Mouse (Mus musculus): ENCODE measurements around the gene Fryl. TPM values are rescaled to one million over a fixed set of nuclear protein-coding genes. Genes with fewer than 3 reads are reported as not detected.

Gene Fryl
- polyA plus RNA-seq, 1 experiment = 30.4 TPM

GRCm38 (mm10) chr5:73132998-73133832, 123.2 kb downstream of the Fryl start:
- Histone ChIP-seq H3K4me3 (replicated peaks) (peak overlapping the region; percentile 37), H3K27me3 (ENCODE audit: control insufficient read depth) (no peaks in the 10 kb centered on the region), H3K9me3 (ENCODE audit: control insufficient read depth, low read length) (no peaks in the 10 kb centered on the region), H3K4me1 (ENCODE audit: control insufficient read depth) (peaks cover 39% of the 10 kb centered on the region), H3K36me3 (ENCODE audit: control insufficient read depth) (peaks cover 96% of the 10 kb centered on the region)
- TF ChIP-seq GATA1 (IDR thresholded peaks at IDR 0.05; ENCODE audit: low read length) = no peak
- TF ChIP-seq TAL1 (IDR thresholded peaks at IDR 0.05; ENCODE audit: low read length) = no peak

GRCm38 (mm10) chr5:73130984-73131383, 125.4 kb downstream of the Fryl start:
- Histone ChIP-seq H3K4me3 (replicated peaks) (no peak overlapping the region), H3K36me3 (ENCODE audit: control insufficient read depth) (peaks cover 95% of the 10 kb centered on the region), H3K4me1 (ENCODE audit: control insufficient read depth) (peaks cover 37% of the 10 kb centered on the region), H3K27me3 (ENCODE audit: control insufficient read depth) (no peaks in the 10 kb centered on the region), H3K9me3 (ENCODE audit: control insufficient read depth, low read length) (no peaks in the 10 kb centered on the region)
- TF ChIP-seq TAL1 (IDR thresholded peaks at IDR 0.05; ENCODE audit: low read length) = no peak
- TF ChIP-seq GATA1 (IDR thresholded peaks at IDR 0.05; ENCODE audit: low read length) = no peak

DNA sequence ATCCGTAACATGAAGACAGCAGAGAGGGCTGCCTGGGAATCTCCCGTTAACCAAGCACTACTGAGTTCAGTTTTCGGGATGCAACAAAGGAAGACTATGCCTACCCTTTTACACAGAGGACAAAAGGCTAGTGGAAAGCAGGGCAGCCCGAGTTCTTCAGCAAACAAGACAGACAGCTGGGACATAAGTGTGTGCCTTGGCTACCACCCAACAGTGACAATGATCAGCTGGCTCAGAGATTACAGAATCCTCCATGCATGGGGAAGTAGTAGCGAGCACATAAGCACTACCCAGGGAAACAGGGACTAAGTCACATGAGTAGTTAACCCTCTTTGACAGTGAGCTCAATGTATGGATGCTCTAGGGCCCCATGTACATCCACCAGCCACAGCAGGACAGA, 126.5 kb downstream of the Fryl start:
- no peak for TF ChIP-seq TAL1 (IDR thresholded peaks at IDR 0.05; ENCODE audit: low read length)
- no peak for TF ChIP-seq GATA1 (IDR thresholded peaks at IDR 0.05; ENCODE audit: low read length)
- Histone ChIP-seq H3K36me3 (ENCODE audit: control insufficient read depth) (peaks cover 96% of the 10 kb centered on the region), H3K4me3 (replicated peaks) (no peak overlapping the region), H3K9me3 (ENCODE audit: control insufficient read depth, low read length) (no peaks in the 10 kb centered on the region), H3K4me1 (ENCODE audit: control insufficient read depth) (peaks cover 34% of the 10 kb centered on the region), H3K27me3 (ENCODE audit: control insufficient read depth) (no peaks in the 10 kb centered on the region)

DNA sequence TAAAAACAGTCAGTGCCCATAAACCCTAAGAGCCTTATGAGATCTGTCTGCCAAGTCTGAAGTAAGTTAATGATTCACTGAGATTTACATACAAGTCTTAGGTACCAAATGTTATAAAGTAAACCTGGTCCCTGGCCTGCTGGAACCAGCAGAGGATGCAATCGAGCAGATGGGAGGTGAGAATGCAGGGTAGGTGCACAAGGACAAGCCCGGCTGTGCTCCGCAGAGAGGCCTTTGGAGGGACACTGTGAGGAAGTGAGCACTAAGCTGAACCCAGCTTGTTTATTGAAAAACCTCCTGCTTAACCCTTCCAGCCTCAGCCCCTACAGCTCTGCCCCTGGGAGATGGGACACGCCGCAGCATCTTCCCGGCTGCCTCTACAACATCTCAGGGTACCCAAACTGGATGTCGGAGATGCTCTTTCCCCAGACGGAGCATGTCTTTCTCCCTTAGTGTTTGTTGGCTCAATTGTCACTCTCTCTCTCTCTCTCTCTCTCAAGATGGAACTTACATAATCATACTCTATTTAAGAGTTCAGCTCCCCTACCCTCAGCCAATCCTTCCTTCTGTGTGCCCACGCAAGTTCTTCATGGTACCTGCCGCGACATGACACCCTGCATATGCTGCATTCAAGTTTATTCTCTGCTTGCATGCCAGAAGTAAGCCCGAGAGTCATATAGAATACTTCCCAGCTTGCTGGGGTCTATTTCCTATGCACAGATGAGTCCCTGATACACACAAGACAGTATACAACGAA, 136.3 kb downstream of the Fryl start:
- TF ChIP-seq TAL1 (IDR thresholded peaks at IDR 0.05; ENCODE audit: low read length) = no peak
- TF ChIP-seq GATA1 (IDR thresholded peaks at IDR 0.05; ENCODE audit: low read length) = no peak
- Histone ChIP-seq H3K36me3 (ENCODE audit: control insufficient read depth) (peaks cover 98% of the 10 kb centered on the region), H3K4me3 (replicated peaks) (no peak overlapping the region), H3K9me3 (ENCODE audit: control insufficient read depth, low read length) (no peaks in the 10 kb centered on the region), H3K4me1 (ENCODE audit: control insufficient read depth) (peaks cover 3% of the 10 kb centered on the region), H3K27me3 (ENCODE audit: control insufficient read depth) (no peaks in the 10 kb centered on the region)

- TF ChIP-seq GATA1 (IDR thresholded peaks at IDR 0.05; ENCODE audit: low read length) (no peak), TAL1 (IDR thresholded peaks at IDR 0.05; ENCODE audit: low read length) (no peak)
- Histone ChIP-seq H3K27me3 (ENCODE audit: control insufficient read depth) (no peaks in the 10 kb centered on the region), H3K4me1 (ENCODE audit: control insufficient read depth) (peaks cover 3% of the 10 kb centered on the region), H3K4me3 (replicated peaks) (no peak overlapping the region), H3K36me3 (ENCODE audit: control insufficient read depth) (peaks cover 98% of the 10 kb centered on the region), H3K9me3 (ENCODE audit: control insufficient read depth, low read length) (no peaks in the 10 kb centered on the region)
These were observed 136.9 kb downstream of the Fryl start for GRCm38 (mm10) chr5:73119524-73119923.

- H3K9me3 ChIP-seq (ENCODE audit: control insufficient read depth, low read length) = no peaks in the 10 kb centered on the region
- TF ChIP-seq GATA1 (IDR thresholded peaks at IDR 0.05; ENCODE audit: low read length) = no peak
- TF ChIP-seq TAL1 (IDR thresholded peaks at IDR 0.05; ENCODE audit: low read length) = no peak
- no peaks in the 10 kb centered on the region for H3K27me3 ChIP-seq (ENCODE audit: control insufficient read depth)
- peaks cover 3% of the 10 kb centered on the region for H3K4me1 ChIP-seq (ENCODE audit: control insufficient read depth)
- H3K4me3 ChIP-seq (replicated peaks) = no peak overlapping the region
- H3K36me3 ChIP-seq (ENCODE audit: control insufficient read depth) = peaks cover 100% of the 10 kb centered on the region
These were observed 137.6 kb downstream of the Fryl start for GRCm38 (mm10) chr5:73118786-73119185.

GRCm38 (mm10) chr5:73114878-73115277, 141.5 kb downstream of the Fryl start:
- peaks cover 100% of the 10 kb centered on the region for H3K36me3 ChIP-seq (ENCODE audit: control insufficient read depth)

DNA sequence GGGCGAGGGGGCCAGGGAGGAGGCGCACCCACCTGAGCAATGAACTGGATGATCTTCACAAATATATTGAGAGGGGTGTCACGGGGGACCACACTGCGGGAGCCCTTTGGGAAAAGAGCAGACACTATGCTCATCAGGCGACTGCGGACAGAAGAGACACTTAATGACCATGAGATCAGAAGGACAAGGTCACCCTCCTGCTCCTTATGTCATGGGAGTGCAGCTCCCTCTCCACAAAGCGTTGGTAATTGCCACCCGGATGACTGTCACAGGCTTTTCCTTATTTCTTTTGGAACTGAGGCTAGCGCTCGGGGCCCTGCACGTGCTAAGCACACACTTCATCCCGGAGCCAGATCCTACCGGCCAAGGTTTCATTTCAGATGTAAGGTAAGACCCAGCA, 144.1 kb downstream of the Fryl start:
- H3K36me3 ChIP-seq (ENCODE audit: control insufficient read depth) = peaks cover 100% of the 10 kb centered on the region
- H3K9me3 ChIP-seq (ENCODE audit: control insufficient read depth, low read length) = no peaks in the 10 kb centered on the region
- no peak overlapping the region for H3K4me3 ChIP-seq (replicated peaks)
- H3K4me1 ChIP-seq (ENCODE audit: control insufficient read depth) = no peaks in the 10 kb centered on the region
- no peaks in the 10 kb centered on the region for H3K27me3 ChIP-seq (ENCODE audit: control insufficient read depth)
- TF ChIP-seq TAL1 (IDR thresholded peaks at IDR 0.05; ENCODE audit: low read length) = no peak
- TF ChIP-seq GATA1 (IDR thresholded peaks at IDR 0.05; ENCODE audit: low read length) = no peak

More at GRCm38 (mm10) chr5:73114878-73115277, 141.5 kb downstream of the Fryl start:
- no peak overlapping the region for H3K4me3 ChIP-seq (replicated peaks)
- H3K4me1 ChIP-seq (ENCODE audit: control insufficient read depth) = no peaks in the 10 kb centered on the region
- no peaks in the 10 kb centered on the region for H3K27me3 ChIP-seq (ENCODE audit: control insufficient read depth)
- H3K9me3 ChIP-seq (ENCODE audit: control insufficient read depth, low read length) = no peaks in the 10 kb centered on the region
- TF ChIP-seq TAL1 (IDR thresholded peaks at IDR 0.05; ENCODE audit: low read length) (no peak), GATA1 (IDR thresholded peaks at IDR 0.05; ENCODE audit: low read length) (no peak)

DNA sequence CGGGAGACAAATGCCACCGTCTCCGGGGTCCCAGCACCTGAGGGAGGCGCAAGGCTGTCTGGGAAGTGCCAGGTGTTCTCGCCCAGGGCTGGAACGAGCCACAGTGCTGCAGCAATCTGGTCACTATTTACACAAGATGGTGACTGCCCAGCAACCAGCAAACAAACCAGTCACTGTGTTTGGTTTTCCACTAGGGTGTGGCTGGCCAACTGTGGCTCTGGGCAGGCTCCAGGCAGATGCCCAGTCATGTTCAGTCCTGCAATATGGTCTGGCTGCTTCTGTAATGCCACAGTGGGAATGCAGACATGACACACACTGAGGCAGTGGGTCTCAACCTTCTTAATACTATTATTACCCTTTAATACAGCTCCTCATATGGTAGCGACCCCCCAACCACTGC, 152.8 kb downstream of the Fryl start:
- H3K36me3 ChIP-seq (ENCODE audit: control insufficient read depth) = peaks cover 99% of the 10 kb centered on the region
- TF ChIP-seq TAL1 (IDR thresholded peaks at IDR 0.05; ENCODE audit: low read length) (no peak), GATA1 (IDR thresholded peaks at IDR 0.05; ENCODE audit: low read length) (no peak)
- no peaks in the 10 kb centered on the region for H3K9me3 ChIP-seq (ENCODE audit: control insufficient read depth, low read length)
- no peak overlapping the region for H3K4me3 ChIP-seq (replicated peaks)
- H3K27me3 ChIP-seq (ENCODE audit: control insufficient read depth) = no peaks in the 10 kb centered on the region
- no peaks in the 10 kb centered on the region for H3K4me1 ChIP-seq (ENCODE audit: control insufficient read depth)

Data from erythroblast, embryonic 14.5 days (primary cell).